Mouse (Mus musculus): ENCODE data around the gene Fkbp11. TPM values are rescaled to one million over a fixed set of nuclear protein-coding genes. Genes with fewer than 3 reads are reported as not detected.

Fkbp11 gene
- 4.1 and 4.7 TPM in 2 replicates for polyA plus RNA-seq (2012; rRNA removed)

GRCm38 (mm10) chr15:98727443-98728321, at the start of gene Fkbp11:
TSS of gene Fkbp11 (minus strand) at chr15:98728198.
- Histone ChIP-seq H3K4me1 (ENCODE audit: control insufficient read depth, insufficient read depth, low read length) (no peaks in the 10 kb centered on the region), H3K27ac (ENCODE audit: insufficient read depth, low read length) (no peak within 1 kb of the TSS), H3K27me3 (ENCODE audit: control insufficient read depth, insufficient read depth, low read length) (no peaks in the 10 kb centered on the region), H3K4me3 (replicated peaks; ENCODE audit: insufficient read depth, low read depth, low read length) (peak within 1 kb of the TSS; percentile 58)
- DNase-seq, result peak; percentile 41 to 46
- WGBS, result under 1% methylated on average over 39 of the region's 39 CpGs
- TF ChIP-seq CTCF (IDR thresholded peaks at IDR 0.05; ENCODE audit: borderline replicate concordance, insufficient read depth, low read depth, low read length) (no peak), POLR2A (IDR thresholded peaks at IDR 0.05; ENCODE audit: borderline replicate concordance, insufficient read depth, low read length) (no peak)

GRCm38 (mm10) chr15:98777762-98778161, 49.8 kb upstream of the Fkbp11 start, which contains the start of gene Wnt10b:
TSS of gene Wnt10b (minus strand) at chr15:98778150.
- WGBS, result under 1% methylated on average over 31 of the region's 33 CpGs

GRCm38 (mm10) chr15:98777005-98777616, 49.1 kb upstream of the Fkbp11 start:
- WGBS, result 12% methylated on average over 19 of the region's 19 CpGs
- Histone ChIP-seq H3K4me3 (replicated peaks; ENCODE audit: insufficient read depth, low read depth, low read length) (no peak overlapping the region), H3K27ac (ENCODE audit: insufficient read depth, low read length) (no peak overlapping the region), H3K4me1 (ENCODE audit: control insufficient read depth, insufficient read depth, low read length) (no peaks in the 10 kb centered on the region), H3K27me3 (ENCODE audit: control insufficient read depth, insufficient read depth, low read length) (peaks cover 9% of the 10 kb centered on the region; the same call in 1 of the 2 replicates)
- no peak for DNase-seq
- TF ChIP-seq POLR2A (IDR thresholded peaks at IDR 0.05; ENCODE audit: borderline replicate concordance, insufficient read depth, low read length) (no peak), CTCF (IDR thresholded peaks at IDR 0.05; ENCODE audit: borderline replicate concordance, insufficient read depth, low read depth, low read length) (no peak)

More at GRCm38 (mm10) chr15:98777762-98778161, 49.8 kb upstream of the Fkbp11 start, which contains the start of gene Wnt10b:
- no peak for TF ChIP-seq CTCF (IDR thresholded peaks at IDR 0.05; ENCODE audit: borderline replicate concordance, insufficient read depth, low read depth, low read length)
- TF ChIP-seq POLR2A (IDR thresholded peaks at IDR 0.05; ENCODE audit: borderline replicate concordance, insufficient read depth, low read length), result no peak
- DNase-seq, result no peak
- Histone ChIP-seq H3K27me3 (ENCODE audit: control insufficient read depth, insufficient read depth, low read length) (peaks cover 9% of the 10 kb centered on the region; the same call in 1 of the 2 replicates), H3K27ac (ENCODE audit: insufficient read depth, low read length) (no peak within 1 kb of the TSS), H3K4me3 (replicated peaks; ENCODE audit: insufficient read depth, low read depth, low read length) (no peak within 1 kb of the TSS), H3K4me1 (ENCODE audit: control insufficient read depth, insufficient read depth, low read length) (no peaks in the 10 kb centered on the region)

GRCm38 (mm10) chr15:98776280-98777004, 48.4 kb upstream of the Fkbp11 start:
- H3K27me3 ChIP-seq (ENCODE audit: control insufficient read depth, insufficient read depth, low read length), result peaks cover 9% of the 10 kb centered on the region; the same call in 1 of the 2 replicates
- TF ChIP-seq CTCF (IDR thresholded peaks at IDR 0.05; ENCODE audit: borderline replicate concordance, insufficient read depth, low read depth, low read length), result no peak
- no peak for TF ChIP-seq POLR2A (IDR thresholded peaks at IDR 0.05; ENCODE audit: borderline replicate concordance, insufficient read depth, low read length)
- H3K27ac ChIP-seq (ENCODE audit: insufficient read depth, low read length), result no peak overlapping the region
- no peak for DNase-seq
- WGBS, result 4% methylated on average over 61 of the region's 62 CpGs
- H3K4me1 ChIP-seq (ENCODE audit: control insufficient read depth, insufficient read depth, low read length), result no peaks in the 10 kb centered on the region
- H3K4me3 ChIP-seq (replicated peaks; ENCODE audit: insufficient read depth, low read depth, low read length), result no peak overlapping the region

- TF ChIP-seq POLR2A (IDR thresholded peaks at IDR 0.05; ENCODE audit: borderline replicate concordance, insufficient read depth, low read length) (no peak), CTCF (IDR thresholded peaks at IDR 0.05; ENCODE audit: borderline replicate concordance, insufficient read depth, low read depth, low read length) (no peak)
These were observed 47.5 kb upstream of the Fkbp11 start for GRCm38 (mm10) chr15:98775533-98775932.

GRCm38 (mm10) chr15:98774096-98774495, 46.1 kb upstream of the Fkbp11 start:
- peaks cover 8% of the 10 kb centered on the region; the same call in 1 of the 2 replicates for H3K27me3 ChIP-seq (ENCODE audit: control insufficient read depth, insufficient read depth, low read length)
- H3K27ac ChIP-seq (ENCODE audit: insufficient read depth, low read length), result no peak overlapping the region
- 43% methylated on average over 15 of the region's 15 CpGs for WGBS
- no peaks in the 10 kb centered on the region for H3K4me1 ChIP-seq (ENCODE audit: control insufficient read depth, insufficient read depth, low read length)
- no peak overlapping the region for H3K4me3 ChIP-seq (replicated peaks; ENCODE audit: insufficient read depth, low read depth, low read length)
- DNase-seq, result no peak
- TF ChIP-seq CTCF (IDR thresholded peaks at IDR 0.05; ENCODE audit: borderline replicate concordance, insufficient read depth, low read depth, low read length) (no peak), POLR2A (IDR thresholded peaks at IDR 0.05; ENCODE audit: borderline replicate concordance, insufficient read depth, low read length) (no peak)

More at GRCm38 (mm10) chr15:98775533-98775932, 47.5 kb upstream of the Fkbp11 start:
- H3K27me3 ChIP-seq (ENCODE audit: control insufficient read depth, insufficient read depth, low read length), result peaks cover 9% of the 10 kb centered on the region; the same call in 1 of the 2 replicates
- no peak overlapping the region for H3K4me3 ChIP-seq (replicated peaks; ENCODE audit: insufficient read depth, low read depth, low read length)
- no peak overlapping the region for H3K27ac ChIP-seq (ENCODE audit: insufficient read depth, low read length)
- no peak for DNase-seq
- 25% methylated on average over 5 of the region's 5 CpGs for WGBS
- no peaks in the 10 kb centered on the region for H3K4me1 ChIP-seq (ENCODE audit: control insufficient read depth, insufficient read depth, low read length)

GRCm38 (mm10) chr15:98772511-98773211, 44.7 kb upstream of the Fkbp11 start:
- no peak for DNase-seq
- TF ChIP-seq POLR2A (IDR thresholded peaks at IDR 0.05; ENCODE audit: borderline replicate concordance, insufficient read depth, low read length) (no peak), CTCF (IDR thresholded peaks at IDR 0.05; ENCODE audit: borderline replicate concordance, insufficient read depth, low read depth, low read length) (no peak)
- 7% methylated on average over 36 of the region's 36 CpGs for WGBS
- peak overlapping the region; percentile 1 for H3K4me3 ChIP-seq (replicated peaks; ENCODE audit: insufficient read depth, low read depth, low read length)
- H3K4me1 ChIP-seq (ENCODE audit: control insufficient read depth, insufficient read depth, low read length), result no peaks in the 10 kb centered on the region
- peaks cover 5% of the 10 kb centered on the region; the same call in 1 of the 2 replicates for H3K27me3 ChIP-seq (ENCODE audit: control insufficient read depth, insufficient read depth, low read length)
- no peak overlapping the region for H3K27ac ChIP-seq (ENCODE audit: insufficient read depth, low read length)
